ENCODE assay signal across 7 mouse cellular contexts in the genomic region with DNA sequence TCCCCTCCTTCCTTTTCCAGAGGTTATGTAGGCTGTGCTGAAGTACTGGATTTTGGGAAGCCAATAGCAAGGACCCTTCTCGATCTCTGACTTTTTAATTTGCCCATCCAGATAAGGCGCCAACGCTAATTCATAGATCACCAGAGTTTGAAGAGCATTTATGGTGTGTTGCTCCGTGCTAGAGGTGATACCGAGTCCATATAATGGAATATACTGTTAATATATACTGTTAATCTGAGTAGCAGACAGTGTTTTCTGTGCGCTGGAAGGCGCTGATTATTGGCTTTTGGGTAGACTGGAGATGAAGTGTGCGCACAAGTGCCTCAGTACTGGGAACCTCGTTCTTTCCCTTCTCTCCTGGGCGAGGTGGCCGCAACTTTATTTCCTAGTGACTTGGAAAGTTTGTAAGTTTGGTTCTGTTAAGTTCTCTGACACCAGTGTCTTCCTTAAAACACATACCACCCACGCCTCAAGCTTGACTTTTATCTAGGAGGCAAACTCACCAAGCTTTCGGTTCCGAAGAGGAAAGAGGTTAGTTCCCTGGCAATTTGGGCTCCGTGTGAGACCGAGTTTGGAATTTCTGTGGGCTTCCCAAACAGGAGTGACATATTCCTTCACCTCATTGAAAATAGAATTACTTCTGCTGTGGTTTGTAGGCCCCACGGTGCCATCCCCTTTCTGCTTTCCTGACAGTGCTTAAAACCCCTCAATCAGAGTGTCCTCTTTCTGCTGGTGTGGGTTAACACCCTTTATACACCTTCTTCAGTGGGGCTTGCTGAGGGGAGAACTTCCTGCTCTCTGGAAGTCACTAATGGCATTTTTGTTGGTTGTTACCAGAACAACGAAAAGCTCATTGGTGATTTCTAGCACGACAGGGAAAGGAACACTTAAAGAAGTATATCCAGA. TPM values are rescaled to one million over a fixed set of nuclear protein-coding genes. Genes with fewer than 3 reads are reported as not detected.
DNase-seq lines count a peak whose midpoint lies in the region; ATAC-seq lines count a peak whose summit lies in the region.

No protein-coding gene starts in this region.

- peak overlapping the region; percentile 91 for H3K9ac ChIP-seq in heart, embryonic 16.5 days (ENCODE audit: low read length)
- peak overlapping the region; percentile 88 for H3K9ac ChIP-seq in liver, embryonic 12.5 days
- H3K9ac ChIP-seq in neural tube, embryonic 14.5 days (replicated peaks; ENCODE audit: low read depth, low read length): peak overlapping the region; percentile 68

- H3K27me3 ChIP-seq in heart, embryonic 16.5 days (ENCODE audit: control insufficient read depth, insufficient read depth, low read length): no peaks in the 10 kb centered on the region
- no peaks in the 10 kb centered on the region for H3K27me3 ChIP-seq in liver, embryonic 12.5 days (replicated peaks)
- no peaks in the 10 kb centered on the region for H3K27me3 ChIP-seq in neural tube, embryonic 14.5 days (ENCODE audit: control insufficient read depth, insufficient read depth, low read length)

- H3K4me2 ChIP-seq in heart, embryonic 16.5 days (ENCODE audit: low read depth, low read length): peak overlapping the region; percentile 92
- H3K4me2 ChIP-seq in liver, embryonic 12.5 days: peak overlapping the region; percentile 83
- H3K4me2 ChIP-seq in neural tube, embryonic 14.5 days (ENCODE audit: low read depth, low read length): peak overlapping the region; percentile 47

- H3K36me3 ChIP-seq in heart, embryonic 16.5 days (ENCODE audit: control insufficient read depth, insufficient read depth): peaks cover 19% of the 10 kb centered on the region
- peaks cover 29% of the 10 kb centered on the region for H3K36me3 ChIP-seq in liver, embryonic 12.5 days
- H3K36me3 ChIP-seq in neural tube, embryonic 14.5 days (ENCODE audit: control insufficient read depth, insufficient read depth, low read length): 0 out of 2 replicates have a peak, but pooled peaks cover 5% of the 10 kb centered on the region

- no peaks in the 10 kb centered on the region for H3K9me3 ChIP-seq in heart, embryonic 16.5 days (replicated peaks; ENCODE audit: control insufficient read depth, low read length)
- H3K9me3 ChIP-seq in liver, embryonic 12.5 days (replicated peaks): no peaks in the 10 kb centered on the region
- no peaks in the 10 kb centered on the region for H3K9me3 ChIP-seq in neural tube, embryonic 14.5 days (ENCODE audit: control insufficient read depth, low read length)

- H3K27ac ChIP-seq in heart, embryonic 16.5 days (ENCODE audit: low read length): peak overlapping the region; percentile 91
- H3K27ac ChIP-seq in liver, embryonic 12.5 days: peak overlapping the region; percentile 96
- H3K27ac ChIP-seq in neural tube, embryonic 14.5 days (ENCODE audit: low read depth, low read length): peak overlapping the region; percentile 74; the same call in 1 of the 2 replicates

- peak overlapping the region; percentile 84 for H3K4me3 ChIP-seq in heart, embryonic 16.5 days (ENCODE audit: low read length)
- H3K4me3 ChIP-seq in liver, embryonic 12.5 days: peak overlapping the region; percentile 72
- peak overlapping the region; percentile 58 for H3K4me3 ChIP-seq in neural tube, embryonic 14.5 days (ENCODE audit: low read depth, low read length)

- peak; percentile 15 to 16 for DNase-seq in urinary bladder, postnatal 36 days (ENCODE audit: low spot score in 2 of 2)
- DNase-seq in urinary bladder, postnatal 10 days (ENCODE audit: low spot score): no peak
- peak; percentile 21 for DNase-seq in embryo, embryonic 10 days (ENCODE audit: low spot score)
- DNase-seq in ovary, adult 18-20 months (ENCODE audit: low spot score): no peak

- H3K4me1 ChIP-seq in heart, embryonic 16.5 days (ENCODE audit: control insufficient read depth, insufficient read depth, low read length): peaks cover 15% of the 10 kb centered on the region
- H3K4me1 ChIP-seq in liver, embryonic 12.5 days: peaks cover 59% of the 10 kb centered on the region
- 0 out of 2 replicates have a peak, but pooled peaks cover 8% of the 10 kb centered on the region for H3K4me1 ChIP-seq in neural tube, embryonic 14.5 days (ENCODE audit: control insufficient read depth, insufficient read depth, low read length)

- ATAC-seq in heart, embryonic 16.5 days (replicated peaks; ENCODE audit: extremely low read depth, insufficient read depth, low FRiP score): no peak; the same call in 1 of the 2 replicates
- peak; percentile 13 for ATAC-seq in liver, embryonic 12.5 days
- ATAC-seq in neural tube, embryonic 14.5 days (ENCODE audit: low read depth): peak; percentile 2; the same call in 1 of the 2 replicates

- WGBS in heart, embryonic 16.5 days: 4% methylated on average over 19 of the region's 19 CpGs
- WGBS in liver, embryonic 12.5 days (ENCODE audit: insufficient replicate concordance): 2% methylated on average over 19 of the region's 19 CpGs
- 5% methylated on average over 19 of the region's 19 CpGs for WGBS in neural tube, embryonic 14.5 days

RNA-seq across cellular contexts. Expression of gene Nudt9, which starts 1.3 kb away (rescaled TPM):
- polyA plus RNA-seq in heart, embryonic 16.5 days (2015; fragmentation: Nextera tagmentation; extraction: Ambion mirVana): 54.0 and 55.7 TPM in 2 replicates
- 86.3 and 88.9 TPM in 2 replicates for polyA plus RNA-seq in liver, embryonic 12.5 days (2016; fragmentation: Nextera tagmentation; extraction: Ambion mirVana)
- 66.1 and 72.1 TPM in 2 replicates for polyA plus RNA-seq in neural tube, embryonic 14.5 days (2014; fragmentation: Nextera tagmentation; extraction: Ambion mirVana)

RNA-seq across cellular contexts. Expression of gene Hsd17b11, which starts 25.7 kb away (rescaled TPM):
- 3.3 and 3.5 TPM in 2 replicates for polyA plus RNA-seq in heart, embryonic 16.5 days (2015; fragmentation: Nextera tagmentation; extraction: Ambion mirVana)
- 1.5 and 1.7 TPM in 2 replicates for polyA plus RNA-seq in liver, embryonic 12.5 days (2016; fragmentation: Nextera tagmentation; extraction: Ambion mirVana)
- 2.9 and 3.5 TPM in 2 replicates for polyA plus RNA-seq in neural tube, embryonic 14.5 days (2014; fragmentation: Nextera tagmentation; extraction: Ambion mirVana)

RNA-seq across cellular contexts. Expression of gene Gm17660, which starts 30.0 kb away (rescaled TPM):
- not detected in 2 replicates for polyA plus RNA-seq in heart, embryonic 16.5 days (2015; fragmentation: Nextera tagmentation; extraction: Ambion mirVana)
- polyA plus RNA-seq in liver, embryonic 12.5 days (2016; fragmentation: Nextera tagmentation; extraction: Ambion mirVana): not detected in 2 replicates
- polyA plus RNA-seq in neural tube, embryonic 14.5 days (2014; fragmentation: Nextera tagmentation; extraction: Ambion mirVana): 0.44 TPM in 1 of 2 replicates, not detected in the other

Comparison
In these comparisons a context has a peak if more than half of its experiments do, and no peak if none do; other contexts are left out.
1. DNase-seq: peak in urinary bladder, postnatal 36 days (2 of 2) and embryo, embryonic 10 days (single experiment); none in urinary bladder, postnatal 10 days (single experiment) and ovary, adult 18-20 months (single experiment).
2. Peak in every context shown above with its lines, with median percentiles within 50 percentile points of each other: H3K27ac ChIP-seq, H3K4me2 ChIP-seq, H3K4me3 ChIP-seq and H3K9ac ChIP-seq.